Mouse (Mus musculus) embryonic facial prominence, embryonic 15.5 days (tissue): ENCODE results near the gene Lce1j. TPM values are rescaled to one million over a fixed set of nuclear protein-coding genes. Genes with fewer than 3 reads are reported as not detected.
"Not testable (repeated sequence)": the region's sequence is repeated elsewhere in the genome, so short reads cannot be mapped to it uniquely, and the experiment has no call there.

Source experiments
- ATAC-seq: fragments of 200-750 bp; cut with Nextera tagmentation; 2 replicates; pipeline ENCODE4 v1.8.0; 2017; ENCODE audit warnings: low read depth, moderate TSS enrichment; ENCODE audit not compliant: insufficient number of reproducible peaks, low FRiP score, low TSS enrichment
- H3K27ac ChIP-seq: fragments of 300-500 bp; sonication (generic); replicated peaks from 2 replicates; pipeline ENCODE4 v1.5.1; 2015; ENCODE audit warnings: mild to moderate bottlenecking, inconsistent platforms
- H3K27me3 ChIP-seq: fragments of 300-500 bp; sonication (generic); 2 replicates; pipeline ENCODE4 v1.6.1; 2015; ENCODE audit warnings: inconsistent platforms
- H3K36me3 ChIP-seq: fragments of 300-500 bp; sonication (generic); 2 replicates; pipeline ENCODE4 v1.6.1; 2015; ENCODE audit warnings: mild to moderate bottlenecking, inconsistent platforms
- H3K4me1 ChIP-seq: fragments of 300-500 bp; sonication (generic); 2 replicates; pipeline ENCODE4 v1.6.1; 2015; ENCODE audit warnings: inconsistent platforms
- H3K4me2 ChIP-seq: fragments of 300-500 bp; sonication (generic); replicated peaks from 2 replicates; pipeline ENCODE4 v1.6.1; 2015; ENCODE audit warnings: mild to moderate bottlenecking, inconsistent platforms
- H3K4me3 ChIP-seq: fragments of 300-500 bp; sonication (generic); replicated peaks from 2 replicates; pipeline ENCODE4 v1.5.1; 2015; ENCODE audit warnings: mild to moderate bottlenecking, inconsistent platforms
- H3K9ac ChIP-seq: fragments of 300-500 bp; sonication (generic); 2 replicates; pipeline ENCODE4 v1.6.1; 2015; ENCODE audit warnings: inconsistent platforms
- H3K9me3 ChIP-seq: fragments of 300-500 bp; sonication (generic); replicated peaks from 2 replicates; pipeline ENCODE4 v1.6.1; 2016; ENCODE audit warnings: inconsistent platforms
- WGBS: fragments of 180-500 bp; shearing (Covaris S2); methylation state at CpG from one replicate; pipeline ENCODE4 v1.1.7; 2015; 5-methylcytosine and 5-hydroxymethylcytosine counted together
- polyA plus RNA-seq: library from polyadenylated mRNA; unstranded; fragments of >200 nt; fragmentation: Nextera tagmentation; extraction: Ambion mirVana; gene quantifications from 2 replicates; pipeline ENCODE4 v1.2.1, GENCODE M21; 2015

The Lce1j gene
- polyA plus RNA-seq: 0.74 and 1.5 TPM in 2 replicates

DNA sequence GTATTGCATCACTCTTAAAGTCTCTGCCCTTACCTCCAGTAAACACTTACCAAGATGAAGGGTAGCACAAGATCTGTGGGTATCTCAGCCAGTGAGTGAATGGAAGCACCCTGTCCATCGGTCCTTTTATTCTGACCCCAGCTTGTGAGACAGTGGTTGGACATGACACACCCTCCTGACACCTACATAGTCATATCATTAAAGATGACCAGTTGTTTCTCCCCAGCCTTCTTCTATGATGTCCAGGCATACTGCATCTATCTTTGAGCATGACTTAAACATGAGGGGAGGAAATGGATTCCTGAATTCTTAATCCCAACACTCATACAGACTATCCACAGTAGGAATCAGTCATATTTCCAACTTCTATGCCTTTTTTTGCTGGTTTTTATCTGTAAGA is at the start of gene Lce1j:
TSS of gene Lce1j (minus strand) at position 101 of the 400 bp plus-strand sequence.
- Histone ChIP-seq H3K9ac (no peak within 1 kb of the TSS), H3K27ac (no peak within 1 kb of the TSS), H3K9me3 (no peaks in the 10 kb centered on the region), H3K4me2 (no peak within 1 kb of the TSS), H3K4me3 (no peak within 1 kb of the TSS), H3K4me1 (no peaks in the 10 kb centered on the region), H3K27me3 (no peaks in the 10 kb centered on the region), H3K36me3 (no peaks in the 10 kb centered on the region)
- WGBS: 81% methylated on average over 1 of the region's 1 CpGs
- ATAC-seq: no peak

- WGBS: 13% methylated on average over 1 of the region's 1 CpGs
- no peak within 1 kb of the TSS for H3K4me2 ChIP-seq
- H3K4me3 ChIP-seq: no peak within 1 kb of the TSS
- no peaks in the 10 kb centered on the region for H3K9me3 ChIP-seq
- no peaks in the 10 kb centered on the region for H3K36me3 ChIP-seq
- no peaks in the 10 kb centered on the region for H3K4me1 ChIP-seq
- no peak within 1 kb of the TSS for H3K9ac ChIP-seq
- ATAC-seq: no peak
- H3K27me3 ChIP-seq: no peaks in the 10 kb centered on the region
- H3K27ac ChIP-seq: no peak within 1 kb of the TSS
These were observed 36.8 kb upstream of the Lce1j start, which contains the start of gene Kprp for GRCm38 (mm10) chr3:92827108-92827507. Kprp (minus strand) TSS chr3:92827247.

- no peaks in the 10 kb centered on the region for H3K27me3 ChIP-seq
- no peak overlapping the region for H3K4me3 ChIP-seq
- WGBS: 14% methylated on average over 1 of the region's 1 CpGs
- no peaks in the 10 kb centered on the region for H3K9me3 ChIP-seq
- H3K36me3 ChIP-seq: no peaks in the 10 kb centered on the region
- ATAC-seq: no peak
- no peak overlapping the region for H3K4me2 ChIP-seq
- H3K27ac ChIP-seq: no peak overlapping the region
- H3K4me1 ChIP-seq: no peaks in the 10 kb centered on the region
- no peak overlapping the region for H3K9ac ChIP-seq
These were observed 35.5 kb upstream of the Lce1j start for GRCm38 (mm10) chr3:92825808-92826207.

GRCm38 (mm10) chr3:92816036-92816435 is 25.7 kb upstream of the Lce1j start:
- 82% methylated on average over 2 of the region's 2 CpGs for WGBS
- not testable (repeated sequence) for H3K9ac ChIP-seq, H3K27me3 ChIP-seq, H3K4me1 ChIP-seq, H3K27ac ChIP-seq, H3K36me3 ChIP-seq, H3K4me2 ChIP-seq, H3K9me3 ChIP-seq, ATAC-seq, H3K4me3 ChIP-seq

- no peaks in the 10 kb centered on the region for H3K36me3 ChIP-seq
- H3K9ac ChIP-seq: no peak overlapping the region
- ATAC-seq: no peak
- 89% methylated on average over 3 of the region's 3 CpGs for WGBS
- no peak overlapping the region for H3K27ac ChIP-seq
- H3K9me3 ChIP-seq: no peaks in the 10 kb centered on the region
- H3K4me1 ChIP-seq: no peaks in the 10 kb centered on the region
- H3K27me3 ChIP-seq: no peaks in the 10 kb centered on the region
- no peak overlapping the region for H3K4me3 ChIP-seq
- no peak overlapping the region for H3K4me2 ChIP-seq
These were observed 25.3 kb upstream of the Lce1j start for GRCm38 (mm10) chr3:92815581-92815980.

DNA sequence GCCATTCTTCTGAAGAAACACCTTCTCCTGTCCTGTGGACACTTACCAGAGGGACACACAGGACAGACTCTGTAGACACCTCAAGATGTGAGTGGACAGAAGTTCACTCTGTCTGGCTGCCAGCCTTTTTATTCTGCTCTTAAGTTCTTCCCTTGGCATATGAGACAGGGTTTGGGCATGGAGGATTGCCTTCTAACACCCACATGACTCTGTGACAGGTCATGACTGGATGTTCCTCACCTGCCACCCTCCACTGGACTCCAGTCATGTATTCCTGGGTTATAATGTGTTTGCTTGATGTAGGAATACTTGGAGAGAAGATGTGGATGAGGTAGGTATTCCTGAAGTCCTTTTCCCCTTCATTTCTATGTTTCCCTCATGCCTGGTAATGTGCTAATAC is 17.5 kb upstream of the Lce1j start, which contains the start of gene Lce1k:
TSS of gene Lce1k (minus strand) at position 101 of the 400 bp plus-strand sequence.
- no peak within 1 kb of the TSS for H3K4me3 ChIP-seq
- H3K36me3 ChIP-seq: no peaks in the 10 kb centered on the region
- no peak for ATAC-seq
- H3K27ac ChIP-seq: no peak within 1 kb of the TSS
- H3K27me3 ChIP-seq: no peaks in the 10 kb centered on the region
- no peak within 1 kb of the TSS for H3K4me2 ChIP-seq
- no peaks in the 10 kb centered on the region for H3K4me1 ChIP-seq
- H3K9ac ChIP-seq: no peak within 1 kb of the TSS
- no peaks in the 10 kb centered on the region for H3K9me3 ChIP-seq

DNA sequence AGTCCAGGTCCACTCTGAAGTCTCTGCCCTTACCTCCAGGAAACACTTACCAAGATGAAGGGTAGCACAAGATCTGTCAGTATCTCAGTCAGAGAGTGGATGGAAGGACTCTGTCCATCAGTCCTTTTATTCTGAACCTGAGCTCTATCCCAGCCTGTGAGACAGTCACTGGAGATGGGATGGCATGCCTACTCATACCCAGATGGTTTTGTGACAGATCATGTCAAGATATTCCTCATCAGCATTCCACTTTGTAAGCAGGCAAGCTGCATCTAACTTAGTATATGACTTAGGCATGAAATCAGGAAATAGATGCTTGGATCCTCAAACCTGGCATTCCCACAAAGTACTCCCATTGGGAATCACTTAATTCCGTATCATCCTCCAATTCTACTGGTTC is 11.5 kb downstream of the Lce1j start, which contains the start of gene Lce1i:
TSS of gene Lce1i (minus strand) at position 101 of the 400 bp plus-strand sequence.
- no peak for ATAC-seq
- H3K4me1 ChIP-seq: no peaks in the 10 kb centered on the region
- H3K27me3 ChIP-seq: no peaks in the 10 kb centered on the region
- WGBS: 65% methylated on average over 1 of the region's 1 CpGs
- no peaks in the 10 kb centered on the region for H3K9me3 ChIP-seq
- no peak within 1 kb of the TSS for H3K27ac ChIP-seq
- no peak within 1 kb of the TSS for H3K4me2 ChIP-seq
- H3K9ac ChIP-seq: no peak within 1 kb of the TSS
- no peak within 1 kb of the TSS for H3K4me3 ChIP-seq
- no peaks in the 10 kb centered on the region for H3K36me3 ChIP-seq

DNA sequence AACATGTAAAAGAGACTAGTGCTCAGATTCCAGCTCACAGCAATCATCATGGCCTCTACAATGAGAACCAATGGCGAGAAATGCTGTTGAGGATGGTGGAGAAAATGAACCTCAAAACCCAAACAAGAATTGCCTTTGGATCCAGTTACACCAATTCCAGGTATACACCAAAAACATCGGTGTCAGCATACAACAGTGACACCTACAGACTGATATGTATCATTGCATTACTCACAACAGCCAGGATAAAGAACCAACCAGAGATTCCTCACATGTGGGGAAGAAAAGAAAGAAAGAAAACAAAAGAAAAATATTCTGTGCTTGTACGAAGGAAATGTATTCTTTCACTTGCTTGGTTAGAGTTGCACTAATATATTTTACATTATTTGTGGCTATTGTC is 18.7 kb downstream of the Lce1j start:
- H3K9me3 ChIP-seq: no peaks in the 10 kb centered on the region
- no peak overlapping the region for H3K4me2 ChIP-seq
- no peak overlapping the region for H3K27ac ChIP-seq
- H3K9ac ChIP-seq: no peak overlapping the region
- H3K4me1 ChIP-seq: no peaks in the 10 kb centered on the region
- no peaks in the 10 kb centered on the region for H3K36me3 ChIP-seq
- no peak for ATAC-seq
- no peak overlapping the region for H3K4me3 ChIP-seq
- no peaks in the 10 kb centered on the region for H3K27me3 ChIP-seq
- WGBS: 18% methylated on average over 3 of the region's 3 CpGs

DNA sequence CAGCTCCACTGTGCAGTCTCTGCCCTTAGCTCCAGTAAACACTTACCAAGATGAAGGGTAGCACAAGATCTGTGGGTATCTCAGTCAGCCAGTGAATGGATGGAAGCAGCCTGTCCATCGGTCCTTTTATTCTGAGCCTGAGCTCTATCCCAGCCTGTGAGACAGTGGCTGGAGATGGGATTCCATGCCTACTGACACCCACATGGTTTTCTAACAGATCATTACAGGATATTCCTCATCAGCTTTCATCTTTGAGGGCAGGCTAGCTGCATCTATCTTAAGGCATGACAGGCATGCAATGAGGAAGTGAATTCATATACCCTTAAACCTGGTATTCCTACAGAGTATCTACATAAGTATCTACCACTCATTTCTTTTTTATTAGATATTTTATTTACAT is 25.3 kb downstream of the Lce1j start, which contains the start of gene Lce1h:
TSS of gene Lce1h (minus strand) at position 101 of the 400 bp plus-strand sequence.
- H3K9ac ChIP-seq: no peak within 1 kb of the TSS
- no peaks in the 10 kb centered on the region for H3K4me1 ChIP-seq
- no peak within 1 kb of the TSS for H3K4me2 ChIP-seq
- no peaks in the 10 kb centered on the region for H3K36me3 ChIP-seq
- no peak within 1 kb of the TSS for H3K27ac ChIP-seq
- 94% methylated on average over 1 of the region's 1 CpGs for WGBS
- ATAC-seq: no peak
- no peaks in the 10 kb centered on the region for H3K27me3 ChIP-seq
- no peak within 1 kb of the TSS for H3K4me3 ChIP-seq
- H3K9me3 ChIP-seq: no peaks in the 10 kb centered on the region

DNA sequence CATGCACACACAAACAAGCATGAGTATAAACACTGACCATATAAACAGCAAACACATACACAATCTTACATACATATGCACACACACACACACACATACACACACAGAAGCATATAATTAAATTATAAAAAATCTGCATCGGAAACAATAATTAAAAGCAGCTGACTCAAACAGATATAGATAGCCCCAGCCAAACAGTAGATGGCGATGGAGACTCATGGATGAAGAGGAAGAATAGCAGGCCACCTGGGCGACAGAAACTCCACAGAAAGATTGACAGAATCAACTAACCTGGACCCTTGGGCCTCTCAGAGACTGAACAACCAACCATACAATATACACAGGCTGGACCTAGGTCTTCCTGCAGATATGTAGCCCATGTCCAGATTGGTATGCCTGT is 37.1 kb downstream of the Lce1j start:
- H3K9ac ChIP-seq: no peak overlapping the region
- H3K27me3 ChIP-seq: no peaks in the 10 kb centered on the region
- H3K4me2 ChIP-seq: no peak overlapping the region
- H3K27ac ChIP-seq: no peak overlapping the region
- H3K4me3 ChIP-seq: no peak overlapping the region
- 30% methylated on average over 3 of the region's 3 CpGs for WGBS
- H3K9me3 ChIP-seq: no peaks in the 10 kb centered on the region
- H3K4me1 ChIP-seq: no peaks in the 10 kb centered on the region
- ATAC-seq: no peak
- H3K36me3 ChIP-seq: no peaks in the 10 kb centered on the region

DNA sequence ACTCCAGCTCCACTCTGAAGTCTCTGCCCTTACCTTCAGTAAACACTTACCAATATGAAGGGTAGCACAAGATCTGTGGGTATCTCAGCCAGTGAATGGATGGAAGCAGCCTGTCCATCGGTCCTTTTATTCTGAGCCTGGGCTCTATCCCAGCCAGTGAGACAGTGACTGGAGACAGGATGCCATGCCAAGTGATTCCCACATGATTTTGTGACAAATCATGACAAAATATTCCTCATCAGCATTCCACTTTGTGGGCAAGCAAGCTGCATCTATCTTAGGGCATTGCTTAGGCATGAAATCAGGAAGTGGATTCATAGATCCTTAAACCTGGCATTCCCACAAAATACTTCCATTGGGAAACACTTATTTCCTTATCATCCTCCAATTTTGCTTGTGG is 38.1 kb downstream of the Lce1j start, which contains the start of gene Lce1g:
TSS of gene Lce1g (minus strand) at position 101 of the 400 bp plus-strand sequence.
- ATAC-seq: no peak
- WGBS: 92% methylated on average over 1 of the region's 1 CpGs

GRCm38 (mm10) chr3:92738996-92739395 is 51.3 kb downstream of the Lce1j start, which contains the start of gene Gm38119:
Gm38119 (minus strand) TSS chr3:92739096.
- no peak within 1 kb of the TSS for H3K4me3 ChIP-seq
- no peaks in the 10 kb centered on the region for H3K4me1 ChIP-seq
- no peak within 1 kb of the TSS for H3K9ac ChIP-seq
- WGBS: 72% methylated on average over 1 of the region's 1 CpGs
- ATAC-seq: no peak
- no peaks in the 10 kb centered on the region for H3K36me3 ChIP-seq
- no peak within 1 kb of the TSS for H3K4me2 ChIP-seq
- no peak within 1 kb of the TSS for H3K27ac ChIP-seq
- no peaks in the 10 kb centered on the region for H3K27me3 ChIP-seq
- no peaks in the 10 kb centered on the region for H3K9me3 ChIP-seq

More for the DNA sequence above, 38.1 kb downstream of the Lce1j start, which contains the start of gene Lce1g:
- Histone ChIP-seq H3K4me1 (no peaks in the 10 kb centered on the region), H3K9me3 (no peaks in the 10 kb centered on the region), H3K4me3 (no peak within 1 kb of the TSS), H3K27ac (no peak within 1 kb of the TSS), H3K36me3 (no peaks in the 10 kb centered on the region), H3K4me2 (no peak within 1 kb of the TSS), H3K9ac (no peak within 1 kb of the TSS), H3K27me3 (no peaks in the 10 kb centered on the region)
